In genomic region chr11:60105593-60106542, GRCm38 (mm10) we compare ENCODE assay signal across 8 mouse cellular contexts. TPM values are rescaled to one million over a fixed set of nuclear protein-coding genes. Genes with fewer than 3 reads are reported as not detected.
A peak's percentile ranks its signal among the peaks of the same experiment; 100 is the strongest.
DNase-seq lines count a peak whose midpoint lies in the region; ATAC-seq and TF ChIP-seq lines count a peak whose summit lies in the region.

No protein-coding gene starts in this region.

- H3K4me2 ChIP-seq in heart, embryonic 12.5 days: peak overlapping the region; percentile 80
- H3K4me2 ChIP-seq in kidney, embryonic 16.5 days (replicated peaks; ENCODE audit: low read depth, low read length): peak overlapping the region; percentile 76
- H3K4me2 ChIP-seq in liver, embryonic 13.5 days: peak overlapping the region; percentile 100

- H3K4me3 ChIP-seq in C2C12 (ENCODE audit: insufficient read depth, poor library complexity, severe bottlenecking): peak overlapping the region; percentile 66
- peak overlapping the region; percentile 95 for H3K4me3 ChIP-seq in heart, embryonic 12.5 days
- H3K4me3 ChIP-seq in kidney, embryonic 16.5 days (ENCODE audit: low read length): peak overlapping the region; percentile 90
- H3K4me3 ChIP-seq in liver, embryonic 13.5 days (replicated peaks): peak overlapping the region; percentile 90

- peak overlapping the region; percentile 91 for H3ac ChIP-seq in C2C12 (ENCODE audit: control insufficient read depth, insufficient read length, low read depth)

- peak overlapping the region; percentile 99 for H3K9ac ChIP-seq in heart, embryonic 12.5 days
- peak overlapping the region; percentile 99 for H3K9ac ChIP-seq in kidney, embryonic 16.5 days (replicated peaks; ENCODE audit: low read length)
- H3K9ac ChIP-seq in liver, embryonic 13.5 days: peak overlapping the region; percentile 95

- TF ChIP-seq CTCF in C2C12 (IDR thresholded peaks at IDR 0.05; ENCODE audit: control insufficient read depth, insufficient read depth, insufficient read length): no peak

- under 1% methylated on average over 88 of the region's 88 CpGs for WGBS in heart, embryonic 12.5 days
- under 1% methylated on average over 87 of the region's 88 CpGs for WGBS in kidney, embryonic 16.5 days
- whole genome bisulfite sequencing in liver, embryonic 13.5 days (ENCODE audit: insufficient replicate concordance): under 1% methylated on average over 87 of the region's 88 CpGs

- peaks cover 64% of the 10 kb centered on the region for H3K4me1 ChIP-seq in heart, embryonic 12.5 days (replicated peaks)
- peaks cover 45% of the 10 kb centered on the region for H3K4me1 ChIP-seq in kidney, embryonic 16.5 days (ENCODE audit: insufficient read depth, low read length)
- H3K4me1 ChIP-seq in liver, embryonic 13.5 days (replicated peaks): peaks cover 75% of the 10 kb centered on the region

- H3K79me3 ChIP-seq in C2C12 (ENCODE audit: low read depth): peaks cover 51% of the 10 kb centered on the region

- H3K9me3 ChIP-seq in heart, embryonic 12.5 days (replicated peaks): no peaks in the 10 kb centered on the region
- no peaks in the 10 kb centered on the region for H3K9me3 ChIP-seq in kidney, embryonic 16.5 days (ENCODE audit: low read length)
- H3K9me3 ChIP-seq in liver, embryonic 13.5 days (replicated peaks): no peaks in the 10 kb centered on the region

- peak overlapping the region; percentile 98 for H3K27ac ChIP-seq in heart, embryonic 12.5 days (ENCODE audit: poor library complexity, severe bottlenecking)
- H3K27ac ChIP-seq in kidney, embryonic 16.5 days (ENCODE audit: low read length): peak overlapping the region; percentile 98
- peak overlapping the region; percentile 93 for H3K27ac ChIP-seq in liver, embryonic 13.5 days

- H3K27me3 ChIP-seq in C2C12 (ENCODE audit: control insufficient read depth, insufficient read depth, insufficient read length): no peaks in the 10 kb centered on the region
- no peaks in the 10 kb centered on the region for H3K27me3 ChIP-seq in heart, embryonic 12.5 days (replicated peaks)
- H3K27me3 ChIP-seq in kidney, embryonic 16.5 days (ENCODE audit: insufficient read depth, low read length): no peaks in the 10 kb centered on the region
- H3K27me3 ChIP-seq in liver, embryonic 13.5 days: no peaks in the 10 kb centered on the region

- ATAC-seq in erythroblast, adult 5-6 weeks (replicated peaks; ENCODE audit: low FRiP score, poor library complexity, severe bottlenecking): peak; percentile 61
- ATAC-seq in heart, embryonic 12.5 days (ENCODE audit: insufficient number of reproducible peaks, low FRiP score): peak; percentile 29
- peak; percentile 8 for ATAC-seq in kidney, embryonic 16.5 days (ENCODE audit: low FRiP score, low TSS enrichment)
- ATAC-seq in liver, embryonic 13.5 days (ENCODE audit: low read depth): peak; percentile 72

- H3K36me3 ChIP-seq in C2C12 (ENCODE audit: control insufficient read depth, insufficient read depth): no peaks in the 10 kb centered on the region
- H3K36me3 ChIP-seq in heart, embryonic 12.5 days: no peaks in the 10 kb centered on the region
- no peaks in the 10 kb centered on the region for H3K36me3 ChIP-seq in kidney, embryonic 16.5 days (ENCODE audit: insufficient read depth, low read length)
- H3K36me3 ChIP-seq in liver, embryonic 13.5 days: no peaks in the 10 kb centered on the region

- DNase-seq in adrenal gland, postnatal 4 days (ENCODE audit: low spot score in 2 of 2): peak; percentile 43 to 49
- peak; percentile 63 for DNase-seq in liver, embryonic 13.5 days
- peak; percentile 73 for DNase-seq in naive thymus-derived CD4-positive, alpha-beta T cell, adult 2 months (ENCODE audit: low read depth)
- DNase-seq in spleen, postnatal 36 days (ENCODE audit: low spot score in 2 of 2): peak; percentile 67 to 71

- peaks cover 59% of the 10 kb centered on the region for H3K79me2 ChIP-seq in C2C12 (ENCODE audit: control insufficient read depth, insufficient read depth)

TF ChIP-seq in C2C12, 6 proteins besides CTCF, POLR2A, EP300 and RAD21:
- TF ChIP-seq USF1 (IDR thresholded peaks at IDR 0.05; ENCODE audit: low read depth) (no peak), MYOD1 (IDR thresholded peaks at IDR 0.05; ENCODE audit: control insufficient read depth, insufficient read length, low read depth) (no peak), MAX (IDR thresholded peaks at IDR 0.05) (no peak), CEBPB (IDR thresholded peaks at IDR 0.05; ENCODE audit: low read depth) (no peak)

RNA-seq across cellular contexts. Expression of gene Rai1, which starts 1.1 kb away (rescaled TPM):
- polyA plus RNA-seq in C2C12 (2012; fragmentation: generic; extraction: Trizol): 24.9 TPM
- 10 to 100 TPM; 61.4 to 69.8 TPM for total RNA-seq in adrenal gland, postnatal 4 days (2021)
- 4.0 and 6.3 TPM in 2 replicates for total RNA-seq in erythroblast, adult 5-6 weeks (2015; ENCODE audit: low replicate concordance)
- total RNA-seq in erythroblast, adult 5-6 weeks (2017; ENCODE audit: low replicate concordance): 1.3 and 1.5 TPM in 2 replicates
- 22.2 and 29.9 TPM in 2 replicates for polyA plus RNA-seq in heart, embryonic 12.5 days (2016; fragmentation: Nextera tagmentation; extraction: Ambion mirVana)
- polyA plus RNA-seq in kidney, embryonic 16.5 days (2015; fragmentation: Nextera tagmentation; extraction: Ambion mirVana): 21.5 and 24.0 TPM in 2 replicates
- polyA plus RNA-seq in liver, embryonic 13.5 days (2015; fragmentation: Nextera tagmentation; extraction: Ambion mirVana): 5.1 and 5.7 TPM in 2 replicates

RNA-seq across cellular contexts. Expression of gene Pemt, which starts 59.6 kb away (rescaled TPM):
- polyA plus RNA-seq in C2C12 (2012; fragmentation: generic; extraction: Trizol): 16.7 TPM
- total RNA-seq in adrenal gland, postnatal 4 days (2021): 10 to 100 TPM in 1 of 2 experiments, 1 to 10 TPM in 1; 7.3 to 54.5 TPM
- total RNA-seq in erythroblast, adult 5-6 weeks (2015; ENCODE audit: low replicate concordance): 3.8 and 6.7 TPM in 2 replicates
- 0.98 and 6.6 TPM in 2 replicates for total RNA-seq in erythroblast, adult 5-6 weeks (2017; ENCODE audit: low replicate concordance)
- 11.7 and 12.6 TPM in 2 replicates for polyA plus RNA-seq in heart, embryonic 12.5 days (2016; fragmentation: Nextera tagmentation; extraction: Ambion mirVana)
- polyA plus RNA-seq in kidney, embryonic 16.5 days (2015; fragmentation: Nextera tagmentation; extraction: Ambion mirVana): 11.2 and 12.2 TPM in 2 replicates
- 7.7 and 7.9 TPM in 2 replicates for polyA plus RNA-seq in liver, embryonic 13.5 days (2015; fragmentation: Nextera tagmentation; extraction: Ambion mirVana)

Comparison
In these comparisons a context has a peak if more than half of its experiments do, and no peak if none do; other contexts are left out.
1. Peak in every context shown above with its lines: DNase-seq, ATAC-seq, H3K4me3 ChIP-seq and H3K27ac ChIP-seq.
2. ATAC-seq: peak in every context shown above with its lines; median percentile 72 in liver, embryonic 13.5 days; 61 in erythroblast, adult 5-6 weeks; 29 in heart, embryonic 12.5 days; 8 in kidney, embryonic 16.5 days.